Mouse (Mus musculus) midbrain, postnatal 0 days (tissue): ENCODE results near the gene Zfp708. TPM values are rescaled to one million over a fixed set of nuclear protein-coding genes. Genes with fewer than 3 reads are reported as not detected.

ENCODE experiments used
- ATAC-seq: fragments of 200-750 bp; cut with Nextera tagmentation; 2 replicates; pipeline ENCODE4 v1.8.0; 2017; ENCODE audit warnings: moderate number of reproducible peaks, mild to moderate bottlenecking, moderate TSS enrichment, moderate library complexity; ENCODE audit not compliant: low FRiP score
- DNase-seq: peaks from one replicate; pipeline ENCODE4 v3.0.0-alpha.2; 2015; ENCODE audit warnings: low spot score
- H3K27ac ChIP-seq: fragments of 300-500 bp; sonication (generic); 2 replicates; pipeline ENCODE4 v1.5.1; 2014; ENCODE audit warnings: low read depth, mild to moderate bottlenecking, low read length, mixed read lengths
- H3K27me3 ChIP-seq: fragments of 300-500 bp; sonication (generic); 2 replicates; pipeline ENCODE4 v1.6.1; 2014; ENCODE audit warnings: low read length, control low read depth, mixed read lengths; ENCODE audit not compliant: insufficient read depth
- H3K36me3 ChIP-seq: fragments of 300-500 bp; sonication (generic); 2 replicates; pipeline ENCODE4 v1.6.1; 2014; ENCODE audit warnings: low read length, control low read depth, mixed read lengths; ENCODE audit not compliant: insufficient read depth
- H3K4me1 ChIP-seq: fragments of 300-500 bp; sonication (generic); 2 replicates; pipeline ENCODE4 v1.6.1; 2014; ENCODE audit warnings: mild to moderate bottlenecking, control low read depth, antibody characterized with exemption, low read length, mixed read lengths; ENCODE audit not compliant: insufficient read depth
- H3K4me2 ChIP-seq: fragments of 300-500 bp; sonication (generic); 2 replicates; pipeline ENCODE4 v1.6.1; 2014; ENCODE audit warnings: low read depth, mild to moderate bottlenecking, low read length, mixed read lengths; ENCODE audit not compliant: poor library complexity, severe bottlenecking
- H3K4me3 ChIP-seq: fragments of 300-500 bp; sonication (generic); 2 replicates; pipeline ENCODE4 v1.5.1; 2014; ENCODE audit warnings: low read depth, mild to moderate bottlenecking, low read length, moderate library complexity
- H3K9ac ChIP-seq: fragments of 300-500 bp; sonication (generic); replicated peaks from 2 replicates; pipeline ENCODE4 v1.6.1; 2014; ENCODE audit warnings: mild to moderate bottlenecking, low read length, moderate library complexity, mixed read lengths; ENCODE audit not compliant: poor library complexity, severe bottlenecking
- H3K9me3 ChIP-seq: fragments of 300-500 bp; sonication (generic); 2 replicates; pipeline ENCODE4 v1.6.1; 2016; ENCODE audit warnings: low read length, control low read depth
- CTCF ChIP-seq: IDR thresholded peaks from 2 replicates; pipeline ENCODE4 v1.5.1; 2016; ENCODE audit warnings: antibody characterized with exemption, mild to moderate bottlenecking
- WGBS: fragments of 180-500 bp; shearing (Covaris S2); extraction: QIAGEN DNeasy Blood & Tissue Kit; methylation state at CpG from one replicate; pipeline ENCODE4 v1.1.7; 2014; 5-methylcytosine and 5-hydroxymethylcytosine counted together
- polyA plus RNA-seq: library from polyadenylated mRNA; unstranded; fragments of >200 nt; fragmentation: Nextera tagmentation; extraction: Ambion mirVana; gene quantifications from 2 replicates; pipeline ENCODE4 v1.2.1, GENCODE M21; 2015
- total RNA-seq: library from RNA; depleted of rRNA; stranded (reverse); fragments of >200 nt; gene quantifications from 2 replicates; pipeline ENCODE4 v1.2.3, GENCODE M21; 2014; rRNA removed

The Zfp708 gene
- total and polyA plus RNA-seq, 2 experiments from 2014 or later: 4.3 to 5.4 TPM

GRCm38 (mm10) chr13:67060786-67061358, 36.9 kb downstream of the Zfp708 start, which contains the start of gene Zfp712:
Gene Zfp712, minus strand, starts transcription at chr13:67061170.
- Histone ChIP-seq H3K9me3 (no peaks in the 10 kb centered on the region), H3K36me3 (no peaks in the 10 kb centered on the region), H3K27me3 (no peaks in the 10 kb centered on the region), H3K4me2 (peak within 1 kb of the TSS; percentile 67), H3K27ac (peak within 1 kb of the TSS; percentile 74), H3K4me3 (peak within 1 kb of the TSS; percentile 65), H3K9ac (peak within 1 kb of the TSS; percentile 77), H3K4me1 (no peaks in the 10 kb centered on the region; the same call in 1 of the 2 replicates)
- ATAC-seq (peak; percentile 98), DNase-seq (peak; percentile 96)
- WGBS: under 1% methylated on average over 27 of the region's 27 CpGs
- TF ChIP-seq CTCF: peak; percentile 51

- Histone ChIP-seq H3K4me1 (no peaks in the 10 kb centered on the region; the same call in 1 of the 2 replicates), H3K4me2 (peak overlapping the region; percentile 67), H3K36me3 (no peaks in the 10 kb centered on the region), H3K27me3 (no peaks in the 10 kb centered on the region), H3K9ac (peak overlapping the region; percentile 77), H3K9me3 (no peaks in the 10 kb centered on the region), H3K4me3 (peak overlapping the region; percentile 65), H3K27ac (peak overlapping the region; percentile 74)
- no peak for DNase-seq
- ATAC-seq: peak; percentile 62; the same call in 1 of the 2 replicates
- no peak for TF ChIP-seq CTCF
- WGBS: 3% methylated on average over 12 of the region's 12 CpGs
Measured at GRCm38 (mm10) chr13:67060161-67060785, 37.5 kb downstream of the Zfp708 start.

Other genes with a start within 250 kb of the Zfp708 start
- gene Gm10767, start 193.1 kb downstream of the Zfp708 start, total RNA-seq: 2.4 and 5.4 TPM in 2 replicates
- gene Gm10767, start 193.1 kb downstream of the Zfp708 start, polyA plus RNA-seq: 3.5 and 3.6 TPM in 2 replicates
- gene Zfp712, start 36.8 kb downstream of the Zfp708 start, total RNA-seq: 6.2 and 7.9 TPM in 2 replicates
- gene Zfp712, start 36.8 kb downstream of the Zfp708 start, polyA plus RNA-seq: 3.0 and 3.4 TPM in 2 replicates
- gene Gm28557, start 10.6 kb upstream of the Zfp708 start, total RNA-seq: 1.7 and 3.1 TPM in 2 replicates
- 0.89 and 0.97 TPM in 2 replicates for gene Gm28557, start 10.6 kb upstream of the Zfp708 start, polyA plus RNA-seq
- gene Rslcan18, start 18.3 kb upstream of the Zfp708 start, total RNA-seq: not detected in 2 replicates
- not detected in 2 replicates for gene Rslcan18, start 18.3 kb upstream of the Zfp708 start, polyA plus RNA-seq
- gene Zfp759, start 23.7 kb upstream of the Zfp708 start, total RNA-seq: 8.2 and 8.8 TPM in 2 replicates
- 2.7 and 3.4 TPM in 2 replicates for gene Zfp759, start 23.7 kb upstream of the Zfp708 start, polyA plus RNA-seq
- gene Rsl1, start 75.2 kb upstream of the Zfp708 start, total RNA-seq: 2.5 and 9.4 TPM in 2 replicates
- gene Rsl1, start 75.2 kb upstream of the Zfp708 start, polyA plus RNA-seq: 2.3 and 3.4 TPM in 2 replicates
- 2.6 and 4.0 TPM in 2 replicates for gene Zfp455, start 96.5 kb upstream of the Zfp708 start, total RNA-seq
- gene Zfp455, start 96.5 kb upstream of the Zfp708 start, polyA plus RNA-seq: 0.83 and 1.6 TPM in 2 replicates
- 13.0 and 15.7 TPM in 2 replicates for gene Zfp458, start 180.5 kb upstream of the Zfp708 start, total RNA-seq
- 3.6 and 3.7 TPM in 2 replicates for gene Zfp458, start 180.5 kb upstream of the Zfp708 start, polyA plus RNA-seq
- 1.3 and 2.8 TPM in 2 replicates for gene Zfp457, start 208.5 kb upstream of the Zfp708 start, total RNA-seq
- gene Zfp457, start 208.5 kb upstream of the Zfp708 start, polyA plus RNA-seq: 0.44 and 0.49 TPM in 2 replicates
- gene Zfp595, start 234.6 kb upstream of the Zfp708 start, total RNA-seq: 2.5 and 2.6 TPM in 2 replicates
- 0.48 and 0.60 TPM in 2 replicates for gene Zfp595, start 234.6 kb upstream of the Zfp708 start, polyA plus RNA-seq